Mouse (Mus musculus) myocyte (in vitro differentiated cells): ENCODE measurements around the gene Gtf3c1. TPM values are rescaled to one million over a fixed set of nuclear protein-coding genes. Genes with fewer than 3 reads are reported as not detected.

Experiments
- H3K27me3 ChIP-seq: one replicate; pipeline ENCODE4 v1.6.1; 2011; ENCODE audit not compliant: control insufficient read depth, insufficient read depth, insufficient read length
- H3K36me3 ChIP-seq: one replicate; pipeline ENCODE4 v1.6.1; 2011; ENCODE audit not compliant: control insufficient read depth, insufficient read depth
- H3K4me2 ChIP-seq: one replicate; pipeline ENCODE4 v1.6.1; 2011; ENCODE audit warnings: low read depth, control low read depth
- H3K4me3 ChIP-seq: one replicate; pipeline ENCODE4 v1.5.1; 2011; ENCODE audit warnings: mild to moderate bottlenecking, control low read depth, moderate library complexity
- H3K79me2 ChIP-seq: one replicate; pipeline ENCODE4 v1.6.1; 2011; ENCODE audit not compliant: control insufficient read depth, insufficient read depth
- H3ac ChIP-seq: one replicate; pipeline ENCODE4 v1.6.1; 2011; ENCODE audit not compliant: control insufficient read depth, insufficient read length
- CEBPB ChIP-seq: IDR thresholded peaks from 2 replicates; pipeline ENCODE4 v1.6.1; 2011; ENCODE audit warnings: mild to moderate bottlenecking, moderate library complexity; ENCODE audit not compliant: poor library complexity, insufficient read depth, severe bottlenecking
- E2F4 ChIP-seq: IDR thresholded peaks from one replicate; pipeline ENCODE4 v1.6.1; 2011; ENCODE audit warnings: mild to moderate bottlenecking, control low read depth, moderate library complexity; ENCODE audit not compliant: insufficient read depth
- MAX ChIP-seq: IDR thresholded peaks from one replicate; pipeline ENCODE4 v1.6.1; 2011; ENCODE audit warnings: low read depth, mild to moderate bottlenecking, control low read depth
- MYOD1 ChIP-seq, 3 experiments: IDR thresholded peaks; one replicate each; pipeline ENCODE4 v1.6.1; 2011; ENCODE audit warnings: control low read depth in 2 of 3, low read depth in 2 of 3, mild to moderate bottlenecking in 2 of 3, moderate library complexity in 1 of 3; ENCODE audit not compliant: insufficient read length in 2 of 3, control insufficient read depth in 1 of 3
- MYOG ChIP-seq, 3 experiments: IDR thresholded peaks; one replicate each; pipeline ENCODE4 v1.6.1; 2011; ENCODE audit warnings: control low read depth in 2 of 3, low read depth in 2 of 3, mild to moderate bottlenecking in 2 of 3; ENCODE audit not compliant: insufficient read length in 2 of 3, control insufficient read depth in 1 of 3, insufficient read depth in 1 of 3
- POLR2A ChIP-seq: IDR thresholded peaks from one replicate; pipeline ENCODE4 v1.6.1; 2011; ENCODE audit warnings: low read depth, mild to moderate bottlenecking, control low read depth, moderate library complexity; ENCODE audit not compliant: insufficient read length
- POLR2AphosphoS2 ChIP-seq: IDR thresholded peaks from one replicate; pipeline ENCODE4 v1.6.1; 2011; ENCODE audit warnings: low read depth, control low read depth; ENCODE audit not compliant: insufficient read length
- REST ChIP-seq: IDR thresholded peaks from one replicate; pipeline ENCODE4 v1.6.1; 2011; ENCODE audit warnings: mild to moderate bottlenecking, control low read depth, moderate library complexity; ENCODE audit not compliant: insufficient read depth, insufficient read length
- SRF ChIP-seq: IDR thresholded peaks from one replicate; pipeline ENCODE4 v1.6.1; 2011; ENCODE audit warnings: low read depth; ENCODE audit not compliant: control insufficient read depth, insufficient read length
- TCF12 ChIP-seq: IDR thresholded peaks from one replicate; pipeline ENCODE4 v1.6.1; 2011; ENCODE audit warnings: mild to moderate bottlenecking, control low read depth; ENCODE audit not compliant: poor library complexity, insufficient read depth, severe bottlenecking
- TCF3 ChIP-seq: IDR thresholded peaks from one replicate; pipeline ENCODE4 v1.6.1; 2011; ENCODE audit warnings: low read depth, control low read depth; ENCODE audit not compliant: insufficient read length
- USF1 ChIP-seq: IDR thresholded peaks from one replicate; pipeline ENCODE4 v1.6.1; 2011; ENCODE audit warnings: low read depth, mild to moderate bottlenecking, control low read depth, moderate library complexity
- polyA plus RNA-seq: library from polyadenylated mRNA; unstranded; fragments of >200 nt; fragmentation: generic; extraction: Trizol; gene quantifications from one replicate; pipeline ENCODE4 v1.2.1, GENCODE M21; 2012; ENCODE audit warnings: missing spikeins

Gtf3c1 gene
- polyA plus RNA-seq, 1 experiment: 38.3 TPM

DNA sequence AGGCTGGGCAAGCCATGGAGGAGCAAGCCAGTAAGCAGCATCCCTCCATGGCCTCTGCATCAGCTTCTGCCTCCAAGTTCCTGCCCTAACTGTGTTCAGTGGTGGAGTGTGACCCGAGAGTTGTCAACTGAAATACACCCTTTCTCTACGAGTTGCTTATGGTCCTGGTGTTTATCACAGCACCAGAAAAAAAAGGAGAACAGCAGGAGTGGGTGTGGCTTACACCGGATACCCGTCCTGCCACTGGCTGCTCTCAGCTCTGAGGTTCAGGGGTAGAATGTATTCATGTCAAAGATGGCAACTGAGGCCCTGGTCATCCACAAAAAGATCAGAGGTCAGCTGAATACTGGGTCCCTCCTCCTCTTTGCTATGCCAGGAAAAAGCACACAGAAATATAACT is 87.5 kb downstream of the Gtf3c1 start:
- H3K27me3 ChIP-seq: peaks cover 4% of the 10 kb centered on the region
- no peak overlapping the region for H3K4me2 ChIP-seq
- TF ChIP-seq POLR2AphosphoS2 (no peak), E2F4 (no peak), MAX (no peak), USF1 (no peak), TCF12 (no peak), TCF3 (no peak)
- no peak overlapping the region for H3ac ChIP-seq
- no peak overlapping the region for H3K4me3 ChIP-seq
- no peaks in the 10 kb centered on the region for H3K36me3 ChIP-seq
- no peaks in the 10 kb centered on the region for H3K79me2 ChIP-seq

DNA sequence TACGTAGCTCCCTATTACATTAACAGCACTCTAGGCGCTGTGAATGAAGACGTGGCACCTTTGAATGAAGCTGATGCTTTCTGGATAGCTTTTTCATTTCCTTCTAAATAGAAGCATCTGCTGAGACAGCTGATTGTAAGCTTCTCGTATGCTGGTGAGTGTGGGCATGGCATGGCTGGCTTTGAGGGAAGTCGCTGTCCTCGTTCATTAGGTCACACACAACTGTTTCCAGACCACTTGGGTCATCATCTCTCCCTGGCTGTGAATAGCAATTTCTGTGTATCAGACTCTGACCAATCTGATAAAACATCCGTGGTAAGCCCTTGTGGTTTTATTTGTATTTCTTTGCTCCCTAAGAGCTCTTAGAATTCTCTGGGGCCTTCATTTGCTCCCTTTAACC is 89.6 kb downstream of the Gtf3c1 start:
- Histone ChIP-seq H3K4me2 (no peak overlapping the region), H3K36me3 (no peaks in the 10 kb centered on the region), H3K27me3 (no peaks in the 10 kb centered on the region), H3K79me2 (no peaks in the 10 kb centered on the region), H3ac (no peak overlapping the region), H3K4me3 (no peak overlapping the region)
- TF ChIP-seq POLR2A: no peak
- no peak for TF ChIP-seq MAX
- no peak for TF ChIP-seq TCF3
- TF ChIP-seq TCF12: no peak
- TF ChIP-seq SRF: no peak
- TF ChIP-seq MYOD1 (IDR thresholded peaks at IDR 0.05; ENCODE audit: control insufficient read depth in 1 of 3, insufficient read length in 2 of 3, low read depth in 2 of 3): no peak
- TF ChIP-seq USF1: no peak
- no peak for TF ChIP-seq POLR2AphosphoS2
- TF ChIP-seq REST: no peak
- no peak for TF ChIP-seq MYOG (IDR thresholded peaks at IDR 0.05; ENCODE audit: control insufficient read depth in 1 of 3, insufficient read depth in 1 of 3, insufficient read length in 2 of 3, low read depth in 2 of 3)
- TF ChIP-seq E2F4: no peak
- no peak for TF ChIP-seq CEBPB

- no peaks in the 10 kb centered on the region for H3K27me3 ChIP-seq
- no peak overlapping the region for H3K4me3 ChIP-seq
- H3K4me2 ChIP-seq: no peak overlapping the region
- H3ac ChIP-seq: no peak overlapping the region
- no peaks in the 10 kb centered on the region for H3K36me3 ChIP-seq
- no peaks in the 10 kb centered on the region for H3K79me2 ChIP-seq
- no peak for TF ChIP-seq REST
- TF ChIP-seq MAX: no peak
Observed at GRCm38 (mm10) chr7:125615453-125615852, 92.1 kb downstream of the Gtf3c1 start.

DNA sequence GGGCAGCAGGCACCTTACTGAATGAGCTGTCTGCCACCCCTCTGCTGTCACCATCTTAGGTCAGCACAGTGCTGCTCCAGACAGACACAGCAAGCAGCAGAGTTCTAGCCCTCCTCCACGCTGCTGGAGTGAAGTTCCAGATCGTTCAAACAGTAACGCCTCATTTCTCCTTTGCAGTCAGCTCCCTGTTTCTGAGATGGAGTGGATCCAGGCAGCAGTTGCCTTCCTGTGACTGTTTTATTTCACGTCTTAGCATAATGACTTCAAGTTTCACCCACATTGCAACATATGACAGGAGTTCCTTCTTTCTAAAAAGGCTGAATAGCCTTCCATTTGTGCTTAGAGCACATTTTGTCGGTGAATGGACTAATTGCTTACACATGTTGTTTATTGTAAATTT is 94.0 kb downstream of the Gtf3c1 start:
- H3K4me2 ChIP-seq: no peak overlapping the region
- no peaks in the 10 kb centered on the region for H3K79me2 ChIP-seq
- no peak for TF ChIP-seq USF1
- no peak for TF ChIP-seq TCF12
- TF ChIP-seq MYOG (IDR thresholded peaks at IDR 0.05; ENCODE audit: control insufficient read depth in 1 of 3, insufficient read depth in 1 of 3, insufficient read length in 2 of 3, low read depth in 2 of 3): no peak
- no peak for TF ChIP-seq E2F4
- TF ChIP-seq CEBPB: no peak
- TF ChIP-seq POLR2AphosphoS2: no peak
- no peak for TF ChIP-seq POLR2A
- TF ChIP-seq MYOD1 (IDR thresholded peaks at IDR 0.05; ENCODE audit: control insufficient read depth in 1 of 3, insufficient read length in 2 of 3, low read depth in 2 of 3): no peak
- no peak for TF ChIP-seq SRF
- no peak for TF ChIP-seq MAX
- TF ChIP-seq TCF3: no peak
- TF ChIP-seq REST: no peak

GRCm38 (mm10) chr7:125608183-125608688 is 99.3 kb downstream of the Gtf3c1 start:
- Histone ChIP-seq H3K79me2 (no peaks in the 10 kb centered on the region), H3K4me3 (no peak overlapping the region), H3K36me3 (no peaks in the 10 kb centered on the region), H3ac (no peak overlapping the region), H3K4me2 (no peak overlapping the region), H3K27me3 (peaks cover 5% of the 10 kb centered on the region)
- TF ChIP-seq POLR2AphosphoS2: no peak
- no peak for TF ChIP-seq CEBPB
- no peak for TF ChIP-seq TCF12
- no peak for TF ChIP-seq MYOG (IDR thresholded peaks at IDR 0.05; ENCODE audit: control insufficient read depth in 1 of 3, insufficient read depth in 1 of 3, insufficient read length in 2 of 3, low read depth in 2 of 3)
- TF ChIP-seq TCF3: no peak
- TF ChIP-seq SRF: no peak
- TF ChIP-seq MAX: no peak
- TF ChIP-seq POLR2A: no peak
- no peak for TF ChIP-seq E2F4
- no peak for TF ChIP-seq USF1

More for the DNA sequence above, 94.0 kb downstream of the Gtf3c1 start:
- H3K4me3 ChIP-seq: no peak overlapping the region
- H3K36me3 ChIP-seq: no peaks in the 10 kb centered on the region
- H3K27me3 ChIP-seq: no peaks in the 10 kb centered on the region
- H3ac ChIP-seq: no peak overlapping the region
